Mouse (Mus musculus) adrenal gland, postnatal 25 days (tissue): ENCODE measurements around the gene Cib4. TPM values are rescaled to one million over a fixed set of nuclear protein-coding genes. Genes with fewer than 3 reads are reported as not detected.

Experiments used
- DNase-seq: peaks from one replicate; pipeline ENCODE4 v3.0.0; 2021; ENCODE audit warnings: mixed read lengths
- long read RNA-seq: library from polyadenylated mRNA; stranded (forward); transcript quantifications from one replicate; pipeline ENCODE4 v2.0.0, GENCODE M21; 2021
- total RNA-seq: library from RNA; stranded (reverse); gene quantifications from 2 replicates; pipeline ENCODE4 v1.2.3, GENCODE M21; 2021

Cib4 gene
- 2.2 TPM in 2 replicates for total RNA-seq
- long read RNA-seq, partial matches to known transcripts: 0 of 2 reads
- long read RNA-seq, other reads (novel, unspliced or antisense): 2 of 2 reads

GRCm38 (mm10) chr5:30545698-30546097, at the start of gene Cib4:
Gene Cib4 (minus strand): TSS chr5:30545836.
- no peak for DNase-seq

GRCm38 (mm10) chr5:30594953-30595560, 49.4 kb upstream of the Cib4 start:
- DNase-seq: no peak

GRCm38 (mm10) chr5:30593811-30594504, 48.3 kb upstream of the Cib4 start:
- peak; percentile 61 for DNase-seq

GRCm38 (mm10) chr5:30593360-30593759, 47.7 kb upstream of the Cib4 start:
- no peak for DNase-seq

GRCm38 (mm10) chr5:30592279-30592980, 46.8 kb upstream of the Cib4 start:
- DNase-seq: peak; percentile 74

GRCm38 (mm10) chr5:30591786-30592185, 46.1 kb upstream of the Cib4 start:
- DNase-seq: no peak

GRCm38 (mm10) chr5:30591205-30591731, 45.6 kb upstream of the Cib4 start:
- peak; percentile 68 for DNase-seq

GRCm38 (mm10) chr5:30590231-30590630, 44.6 kb upstream of the Cib4 start:
- no peak for DNase-seq

GRCm38 (mm10) chr5:30589546-30589945, 43.9 kb upstream of the Cib4 start:
- peak; percentile 71 for DNase-seq

- no peak for DNase-seq
These were observed 43.4 kb upstream of the Cib4 start for GRCm38 (mm10) chr5:30589069-30589468.

- peak; percentile 62 for DNase-seq
These were observed 42.8 kb upstream of the Cib4 start for GRCm38 (mm10) chr5:30588301-30588968.

- DNase-seq: peak; percentile 91
These were observed 42.2 kb upstream of the Cib4 start, which contains the start of gene Kcnk3 for GRCm38 (mm10) chr5:30587681-30588300. Gene Kcnk3 (plus strand): TSS chr5:30588170.

GRCm38 (mm10) chr5:30587101-30587500, 41.5 kb upstream of the Cib4 start:
- DNase-seq: no peak

GRCm38 (mm10) chr5:30586616-30587015, 41.0 kb upstream of the Cib4 start:
- DNase-seq: no peak

GRCm38 (mm10) chr5:30582017-30582416, 36.4 kb upstream of the Cib4 start:
- DNase-seq: no peak

GRCm38 (mm10) chr5:30580725-30581124, 35.1 kb upstream of the Cib4 start:
- no peak for DNase-seq

- DNase-seq: no peak
These were observed 32.9 kb upstream of the Cib4 start for GRCm38 (mm10) chr5:30578445-30579080.

- DNase-seq: peak; percentile 84
These were observed 32.1 kb upstream of the Cib4 start for GRCm38 (mm10) chr5:30577654-30578310.

- no peak for DNase-seq
These were observed 31.6 kb upstream of the Cib4 start for GRCm38 (mm10) chr5:30577251-30577650.

- DNase-seq: no peak
These were observed 30.6 kb upstream of the Cib4 start for GRCm38 (mm10) chr5:30576233-30576632.

- peak; percentile 62 for DNase-seq
These were observed 28.7 kb upstream of the Cib4 start for GRCm38 (mm10) chr5:30574367-30574766.
